Mouse (Mus musculus) erythroblast, embryonic 14.5 days (primary cell): ENCODE data around the gene Ppt2. TPM values are rescaled to one million over a fixed set of nuclear protein-coding genes. Genes with fewer than 3 reads are reported as not detected.
A peak's percentile ranks its signal among the peaks of the same experiment; 100 is the strongest.

ENCODE experiments used
- H3K27me3 ChIP-seq: 2 replicates; pipeline ENCODE4 v1.6.1; 2012; ENCODE audit warnings: inconsistent platforms; ENCODE audit not compliant: control insufficient read depth
- H3K36me3 ChIP-seq: 2 replicates; pipeline ENCODE4 v1.6.1; 2012; ENCODE audit warnings: mild to moderate bottlenecking, inconsistent platforms; ENCODE audit not compliant: control insufficient read depth
- H3K4me1 ChIP-seq: 2 replicates; pipeline ENCODE4 v1.6.1; 2012; ENCODE audit warnings: inconsistent platforms; ENCODE audit not compliant: control insufficient read depth
- H3K4me3 ChIP-seq: replicated peaks from 2 replicates; pipeline ENCODE3; 2012; ENCODE audit warnings: moderate library complexity, mild to moderate bottlenecking, inconsistent platforms
- H3K9me3 ChIP-seq: 2 replicates; pipeline ENCODE4 v1.6.1; 2012; ENCODE audit warnings: low read length, inconsistent platforms, mixed read lengths; ENCODE audit not compliant: control insufficient read depth
- GATA1 ChIP-seq: IDR thresholded peaks from 2 replicates; pipeline ENCODE4 v1.6.1; 2012; ENCODE audit warnings: low read length, inconsistent platforms, mixed read lengths
- TAL1 ChIP-seq: IDR thresholded peaks from 3 replicates; pipeline ENCODE4 v1.6.1; 2012; ENCODE audit warnings: low read length, inconsistent platforms, mixed read lengths
- polyA plus RNA-seq: library from polyadenylated mRNA; stranded (reverse); fragments of >175 nt; gene quantifications from 2 replicates; pipeline ENCODE4 v1.2.3, GENCODE M21; 2012

Gene Ppt2
- polyA plus RNA-seq, 1 experiment: 1.7 TPM

- Histone ChIP-seq H3K27me3 (peaks cover 13% of the 10 kb centered on the region), H3K4me3 (no peak overlapping the region), H3K4me1 (peaks cover 6% of the 10 kb centered on the region), H3K9me3 (no peaks in the 10 kb centered on the region), H3K36me3 (peaks cover 65% of the 10 kb centered on the region)
- TF ChIP-seq TAL1 (no peak), GATA1 (no peak)
These were observed 24.7 kb upstream of the Ppt2 start for GRCm38 (mm10) chr17:34652985-34653384.

DNA sequence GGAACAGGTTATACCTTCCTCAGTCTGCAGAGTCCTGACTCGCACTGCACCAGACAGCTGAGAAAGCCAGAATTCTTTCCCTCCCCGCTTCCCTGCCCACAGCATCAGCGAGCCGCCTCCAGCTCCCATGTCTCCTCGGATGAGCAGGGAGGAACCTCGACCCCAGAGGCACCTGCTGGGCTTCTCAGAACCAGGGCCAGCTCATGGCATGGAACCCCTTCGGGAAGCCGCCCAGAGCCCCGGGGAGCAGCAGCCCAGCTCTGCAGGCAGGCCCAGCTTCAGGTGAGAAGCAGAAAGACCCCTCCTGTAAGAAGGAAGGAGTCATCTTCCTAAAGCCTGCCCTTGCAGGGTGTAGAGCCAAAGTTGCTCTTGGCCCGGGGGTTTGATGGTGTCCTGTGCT is 24.2 kb upstream of the Ppt2 start:
- H3K36me3 ChIP-seq: peaks cover 65% of the 10 kb centered on the region
- peaks cover 12% of the 10 kb centered on the region for H3K27me3 ChIP-seq
- no peaks in the 10 kb centered on the region for H3K9me3 ChIP-seq
- TF ChIP-seq TAL1: no peak
- no peak for TF ChIP-seq GATA1
- no peak overlapping the region for H3K4me3 ChIP-seq
- H3K4me1 ChIP-seq: peaks cover 11% of the 10 kb centered on the region

DNA sequence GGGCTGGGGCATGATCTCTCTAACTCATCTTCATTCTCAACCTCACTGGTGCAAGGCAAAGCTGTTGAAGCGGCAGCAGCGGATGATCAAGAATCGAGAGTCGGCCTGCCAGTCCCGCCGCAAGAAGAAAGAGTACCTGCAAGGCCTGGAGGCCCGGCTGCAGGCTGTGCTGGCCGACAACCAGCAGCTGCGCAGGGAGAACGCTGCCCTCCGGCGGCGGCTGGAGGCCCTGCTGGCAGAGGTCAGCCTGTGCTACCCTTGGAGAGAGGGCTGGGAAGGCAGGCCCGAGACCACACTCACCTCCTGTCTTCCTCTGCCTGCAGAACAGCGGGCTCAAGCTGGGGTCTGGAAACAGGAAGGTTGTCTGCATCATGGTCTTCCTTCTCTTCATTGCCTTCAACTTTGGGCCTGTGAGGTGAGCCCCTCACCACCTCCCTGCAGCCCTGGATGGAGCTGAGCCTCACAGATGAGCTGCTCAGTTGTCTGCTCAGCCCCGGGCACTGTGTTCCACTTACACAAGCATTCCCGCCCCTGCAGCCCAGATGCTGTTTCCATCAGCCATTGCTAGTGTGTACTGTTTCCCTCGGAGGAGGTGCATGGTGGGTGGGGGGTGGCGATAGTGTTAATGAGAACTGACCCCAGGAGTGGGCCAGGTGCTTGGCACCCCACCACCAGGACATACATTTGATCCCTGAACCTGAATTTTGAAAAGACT is 23.4 kb upstream of the Ppt2 start:
- 0 out of 2 replicates have a peak, but pooled peaks cover 5% of the 10 kb centered on the region for H3K27me3 ChIP-seq
- peaks cover 16% of the 10 kb centered on the region for H3K4me1 ChIP-seq
- no peaks in the 10 kb centered on the region for H3K9me3 ChIP-seq
- no peak for TF ChIP-seq TAL1
- TF ChIP-seq GATA1: no peak
- no peak overlapping the region for H3K4me3 ChIP-seq
- peaks cover 65% of the 10 kb centered on the region for H3K36me3 ChIP-seq

GRCm38 (mm10) chr17:34650781-34651180 is 22.5 kb upstream of the Ppt2 start:
- H3K36me3 ChIP-seq: peaks cover 65% of the 10 kb centered on the region
- no peak overlapping the region for H3K4me3 ChIP-seq
- H3K9me3 ChIP-seq: no peaks in the 10 kb centered on the region
- no peak for TF ChIP-seq GATA1
- no peak for TF ChIP-seq TAL1
- peaks cover 25% of the 10 kb centered on the region for H3K4me1 ChIP-seq
- H3K27me3 ChIP-seq: no peaks in the 10 kb centered on the region

GRCm38 (mm10) chr17:34649106-34649864 is 21.0 kb upstream of the Ppt2 start:
- Histone ChIP-seq H3K4me3 (no peak overlapping the region), H3K36me3 (peaks cover 59% of the 10 kb centered on the region), H3K27me3 (no peaks in the 10 kb centered on the region), H3K4me1 (peaks cover 40% of the 10 kb centered on the region), H3K9me3 (no peaks in the 10 kb centered on the region)
- TF ChIP-seq GATA1 (no peak), TAL1 (no peak)

GRCm38 (mm10) chr17:34648141-34648890 is 20.0 kb upstream of the Ppt2 start:
- TF ChIP-seq TAL1: no peak
- no peak for TF ChIP-seq GATA1
- Histone ChIP-seq H3K4me1 (peaks cover 41% of the 10 kb centered on the region), H3K27me3 (no peaks in the 10 kb centered on the region), H3K4me3 (peak overlapping the region; percentile 87), H3K9me3 (no peaks in the 10 kb centered on the region), H3K36me3 (peaks cover 51% of the 10 kb centered on the region)

- Histone ChIP-seq H3K4me1 (peaks cover 41% of the 10 kb centered on the region), H3K9me3 (no peaks in the 10 kb centered on the region), H3K27me3 (peaks cover 6% of the 10 kb centered on the region), H3K36me3 (peaks cover 40% of the 10 kb centered on the region), H3K4me3 (peak within 1 kb of the TSS; percentile 87)
- no peak for TF ChIP-seq GATA1
- TF ChIP-seq TAL1: no peak
These were observed 18.8 kb upstream of the Ppt2 start, which contains the start of gene Atf6b for GRCm38 (mm10) chr17:34646906-34647787. TSS of gene Atf6b (plus strand) at chr17:34647146.

DNA sequence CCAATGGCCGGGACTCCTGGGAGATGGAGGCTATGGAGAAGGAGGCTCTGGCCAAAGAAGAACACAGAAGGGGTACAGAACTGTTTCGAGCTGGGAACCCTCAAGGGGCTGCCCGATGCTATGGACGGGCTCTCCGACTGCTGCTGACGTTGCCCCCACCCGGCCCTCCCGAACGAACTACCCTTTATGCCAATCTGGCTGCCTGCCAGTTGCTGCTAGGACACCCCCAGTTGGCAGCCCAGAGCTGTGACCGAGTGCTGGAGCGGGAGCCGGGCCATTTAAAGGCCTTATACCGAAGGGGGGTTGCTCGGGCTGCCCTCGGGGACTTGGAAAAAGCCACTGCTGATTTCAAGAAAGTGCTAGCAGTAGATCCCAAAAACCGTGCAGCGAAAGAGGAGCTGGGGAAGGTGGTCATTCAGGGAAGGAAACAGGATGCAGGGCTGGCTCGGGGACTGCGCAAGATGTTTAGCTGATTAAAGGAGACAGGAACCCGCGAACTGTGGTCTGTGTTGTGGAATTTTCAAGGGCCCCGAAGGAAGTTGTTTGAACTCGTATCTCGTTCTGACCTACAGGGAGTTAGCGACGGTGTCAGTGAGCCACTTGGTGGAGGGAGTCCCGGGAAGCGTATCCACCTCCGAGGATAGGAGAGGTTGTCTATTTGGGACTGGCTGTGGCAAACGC is 17.7 kb upstream of the Ppt2 start:
- no peaks in the 10 kb centered on the region for H3K9me3 ChIP-seq
- peaks cover 14% of the 10 kb centered on the region for H3K27me3 ChIP-seq
- no peak for TF ChIP-seq TAL1
- TF ChIP-seq GATA1: no peak
- H3K36me3 ChIP-seq: peaks cover 28% of the 10 kb centered on the region
- H3K4me1 ChIP-seq: peaks cover 41% of the 10 kb centered on the region
- peak overlapping the region; percentile 87 for H3K4me3 ChIP-seq
